Mouse (Mus musculus) limb, embryonic 11.5 days (tissue): ENCODE data around the gene Fiz1. TPM values are rescaled to one million over a fixed set of nuclear protein-coding genes. Genes with fewer than 3 reads are reported as not detected.
"Not testable (repeated sequence)": the region's sequence is repeated elsewhere in the genome, so short reads cannot be mapped to it uniquely, and the experiment has no call there.

Experiments
- ATAC-seq: fragments of 200-750 bp; cut with Nextera tagmentation; 2 replicates; pipeline ENCODE4 v1.8.0; 2017; ENCODE audit warnings: low read depth; ENCODE audit not compliant: insufficient number of reproducible peaks, low FRiP score, low TSS enrichment
- DNase-seq: peaks from one replicate; pipeline ENCODE4 v3.0.0-alpha.2; 2015; ENCODE audit warnings: low spot score
- H3K27ac ChIP-seq: fragments of 300-500 bp; sonication (generic); replicated peaks from 2 replicates; pipeline ENCODE4 v1.5.1; 2014; ENCODE audit warnings: low read depth, mild to moderate bottlenecking, low read length
- H3K27me3 ChIP-seq: fragments of 300-500 bp; sonication (generic); 2 replicates; pipeline ENCODE4 v1.6.1; 2014; ENCODE audit warnings: mild to moderate bottlenecking, low read length, mixed read lengths; ENCODE audit not compliant: control insufficient read depth, insufficient read depth
- H3K36me3 ChIP-seq: fragments of 300-500 bp; sonication (generic); 2 replicates; pipeline ENCODE4 v1.6.1; 2014; ENCODE audit warnings: mild to moderate bottlenecking, low read length, moderate library complexity, mixed read lengths; ENCODE audit not compliant: control insufficient read depth, insufficient read depth
- H3K4me1 ChIP-seq: fragments of 300-500 bp; sonication (generic); 2 replicates; pipeline ENCODE4 v1.6.1; 2014; ENCODE audit warnings: low read length, mixed read lengths; ENCODE audit not compliant: control insufficient read depth, insufficient read depth
- H3K4me2 ChIP-seq: fragments of 300-500 bp; sonication (generic); 2 replicates; pipeline ENCODE4 v1.6.1; 2014; ENCODE audit warnings: low read depth, mild to moderate bottlenecking, moderate library complexity; ENCODE audit not compliant: severe bottlenecking
- H3K4me3 ChIP-seq: fragments of 300-500 bp; sonication (generic); 2 replicates; pipeline ENCODE4 v1.5.1; 2014; ENCODE audit warnings: low read depth, low read length
- H3K9ac ChIP-seq: fragments of 300-500 bp; sonication (generic); 2 replicates; pipeline ENCODE4 v1.6.1; 2014; ENCODE audit warnings: mild to moderate bottlenecking, low read length
- H3K9me3 ChIP-seq: fragments of 300-500 bp; sonication (generic); 2 replicates; pipeline ENCODE4 v1.6.1; 2016; ENCODE audit warnings: low read length; ENCODE audit not compliant: control insufficient read depth
- WGBS: fragments of 180-500 bp; shearing (Covaris S2); extraction: QIAGEN DNeasy Blood & Tissue Kit; methylation state at CpG from one replicate; pipeline ENCODE4 v1.1.7; 2014; 5-methylcytosine and 5-hydroxymethylcytosine counted together
- polyA plus RNA-seq: library from polyadenylated mRNA; unstranded; fragments of >200 nt; fragmentation: Nextera tagmentation; extraction: Ambion mirVana; gene quantifications from 2 replicates; pipeline ENCODE4 v1.2.1, GENCODE M21; 2014

Fiz1 gene
- polyA plus RNA-seq, 1 experiment from 2014 or later: 52.6 TPM

DNA sequence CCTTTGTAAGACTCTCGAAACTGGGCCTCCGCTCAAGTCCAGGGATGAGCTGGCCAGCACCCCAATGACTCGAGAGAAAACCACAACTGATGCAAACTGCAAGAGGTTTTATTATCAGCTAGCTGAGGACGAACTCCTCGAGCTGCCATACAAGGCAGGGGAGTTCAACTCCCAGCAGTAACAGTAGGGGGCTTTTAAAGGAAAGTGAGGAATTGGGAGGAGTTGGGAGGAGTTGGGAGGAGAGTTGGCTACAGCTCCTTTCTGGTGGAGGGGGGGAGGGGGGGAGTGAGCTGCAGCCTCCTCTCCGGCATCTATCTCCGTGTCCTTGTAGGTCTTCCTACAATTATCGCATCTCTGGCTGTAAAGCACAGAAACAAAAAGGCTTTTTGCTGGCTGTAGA is 11.6 kb downstream of the Fiz1 start:
- H3K9ac ChIP-seq, H3K27me3 ChIP-seq, ATAC-seq: not testable (repeated sequence)

DNA sequence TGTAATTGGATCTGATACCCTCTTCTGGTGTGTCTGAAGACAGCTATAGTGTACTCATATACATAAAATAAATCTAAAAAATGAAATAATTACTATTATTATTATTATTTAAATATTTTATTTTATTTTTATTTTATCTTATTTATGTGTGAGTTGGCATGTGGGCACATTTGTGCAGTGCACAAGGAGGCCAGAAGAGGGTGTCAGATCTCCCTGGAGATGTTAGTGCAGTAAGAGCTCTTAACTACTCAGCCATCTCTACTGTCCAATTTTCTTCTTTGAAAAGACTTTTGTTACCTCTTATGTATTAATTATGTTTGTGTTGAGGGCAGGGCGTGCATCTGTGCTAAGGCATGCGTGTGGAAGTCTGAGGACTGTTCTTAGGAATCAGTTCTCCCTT is 14.6 kb downstream of the Fiz1 start:
- DNase-seq (no peak), ATAC-seq (no peak)
- Histone ChIP-seq H3K27ac (no peak overlapping the region), H3K4me1 (peaks cover 10% of the 10 kb centered on the region), H3K9me3 (no peaks in the 10 kb centered on the region), H3K4me3 (no peak overlapping the region), H3K4me2 (no peak overlapping the region), H3K27me3 (peaks cover under 1% of the 10 kb centered on the region), H3K9ac (no peak overlapping the region), H3K36me3 (no peaks in the 10 kb centered on the region)
- WGBS: 74% methylated on average over 2 of the region's 2 CpGs

More for the DNA sequence above, 11.6 kb downstream of the Fiz1 start:
- not testable (repeated sequence) for H3K4me3 ChIP-seq, H3K36me3 ChIP-seq, H3K4me2 ChIP-seq, H3K27ac ChIP-seq, H3K4me1 ChIP-seq, H3K9me3 ChIP-seq, DNase-seq
- WGBS: 70% methylated on average over 8 of the region's 8 CpGs

- peaks cover 4% of the 10 kb centered on the region; the same call in 1 of the 2 replicates for H3K9me3 ChIP-seq
- 80% methylated on average over 6 of the region's 8 CpGs for WGBS
- ATAC-seq (no peak), DNase-seq (no peak)
- H3K4me3 ChIP-seq: no peak overlapping the region
- H3K27me3 ChIP-seq: peaks cover 22% of the 10 kb centered on the region
- peaks cover 2% of the 10 kb centered on the region for H3K36me3 ChIP-seq
- peak overlapping the region; percentile 82 for H3K4me2 ChIP-seq
- no peak overlapping the region for H3K27ac ChIP-seq
- H3K9ac ChIP-seq: no peak overlapping the region
- peaks cover 10% of the 10 kb centered on the region for H3K4me1 ChIP-seq
Measured at GRCm38 (mm10) chr7:4996934-4997333, 17.6 kb downstream of the Fiz1 start.

GRCm38 (mm10) chr7:4996003-4996895 is 18.2 kb downstream of the Fiz1 start, which contains the start of gene Zfp579:
TSS of gene Zfp579 (minus strand) at chr7:4996158.
- H3K4me1 ChIP-seq: peaks cover 10% of the 10 kb centered on the region
- H3K4me2 ChIP-seq: peak within 1 kb of the TSS; percentile 82
- H3K27me3 ChIP-seq: peaks cover 22% of the 10 kb centered on the region
- peaks cover 4% of the 10 kb centered on the region; the same call in 1 of the 2 replicates for H3K9me3 ChIP-seq
- WGBS: 9% methylated on average over 14 of the region's 26 CpGs
- peak within 1 kb of the TSS; percentile 84 for H3K9ac ChIP-seq
- peak; percentile 93 for DNase-seq
- ATAC-seq: peak; percentile 85
- H3K4me3 ChIP-seq: peak within 1 kb of the TSS; percentile 76
- 0 out of 2 replicates have a peak within 1 kb of the TSS, but pooled peaks have one; percentile 21 for H3K27ac ChIP-seq
- H3K36me3 ChIP-seq: peaks cover 2% of the 10 kb centered on the region

DNA sequence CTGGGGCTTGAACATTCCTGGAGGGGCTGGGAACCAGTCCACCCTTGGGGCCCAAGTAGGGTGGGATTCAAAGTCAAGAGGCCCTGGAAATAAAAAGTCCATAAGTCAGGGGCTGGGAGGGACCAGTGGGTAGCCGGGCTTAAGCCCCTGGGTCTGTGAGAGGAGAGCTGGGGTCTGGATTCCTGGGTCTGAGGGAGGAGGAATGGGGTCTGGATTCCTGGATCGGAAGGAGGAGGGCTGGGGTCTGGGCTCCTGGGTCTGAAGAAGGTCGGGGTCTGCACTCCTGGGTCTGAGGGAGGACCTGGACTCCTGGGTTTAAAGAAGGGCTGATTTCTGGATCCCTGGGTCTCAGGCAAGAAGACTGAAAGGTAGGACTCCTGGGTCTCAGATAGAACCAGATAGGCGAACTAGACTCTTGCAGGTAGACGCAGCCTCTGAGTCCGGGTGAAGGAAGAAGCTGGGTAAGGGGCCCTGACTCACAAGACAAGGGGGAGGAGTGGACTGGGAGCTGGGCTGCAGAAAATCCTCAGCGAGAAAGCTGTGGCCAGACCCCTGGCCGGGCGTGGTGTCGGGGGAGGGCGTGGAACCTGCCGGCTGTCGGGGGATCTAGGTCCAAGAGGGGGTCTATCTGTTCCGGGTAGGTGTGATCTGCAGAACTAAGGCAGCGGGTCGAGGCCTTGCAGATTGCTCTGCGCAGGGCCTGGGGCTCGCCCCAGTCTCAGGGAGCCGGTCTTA is 19.1 kb downstream of the Fiz1 start:
- H3K9ac ChIP-seq: peak overlapping the region; percentile 84
- peaks cover 22% of the 10 kb centered on the region for H3K27me3 ChIP-seq
- WGBS: 8% methylated on average over 17 of the region's 19 CpGs
- peak; percentile 17; the same call in 1 of the 2 replicates for ATAC-seq
- peaks cover 10% of the 10 kb centered on the region for H3K4me1 ChIP-seq
- peaks cover 4% of the 10 kb centered on the region; the same call in 1 of the 2 replicates for H3K9me3 ChIP-seq
- H3K4me3 ChIP-seq: peak overlapping the region; percentile 76
- H3K27ac ChIP-seq: no peak overlapping the region
- DNase-seq: no peak
- H3K4me2 ChIP-seq: peak overlapping the region; percentile 82
- H3K36me3 ChIP-seq: peaks cover 2% of the 10 kb centered on the region

- H3K27me3 ChIP-seq: peaks cover 22% of the 10 kb centered on the region
- ATAC-seq (no peak), DNase-seq (no peak)
- 46% methylated on average over 59 of the region's 59 CpGs for WGBS
- H3K4me3 ChIP-seq: peak overlapping the region; percentile 12; the same call in 1 of the 2 replicates
- peaks cover 4% of the 10 kb centered on the region; the same call in 1 of the 2 replicates for H3K9me3 ChIP-seq
- peak overlapping the region; percentile 35; the same call in 1 of the 2 replicates for H3K9ac ChIP-seq
- no peak overlapping the region for H3K27ac ChIP-seq
- H3K36me3 ChIP-seq: peaks cover 2% of the 10 kb centered on the region
- peak overlapping the region; percentile 15; the same call in 1 of the 2 replicates for H3K4me2 ChIP-seq
- H3K4me1 ChIP-seq: peaks cover 10% of the 10 kb centered on the region
Measured at GRCm38 (mm10) chr7:4993999-4994788, 20.3 kb downstream of the Fiz1 start.

- WGBS: 20% methylated on average over 55 of the region's 55 CpGs
- peaks cover 10% of the 10 kb centered on the region for H3K4me1 ChIP-seq
Measured at GRCm38 (mm10) chr7:4993347-4993998, 21.0 kb downstream of the Fiz1 start.

More at GRCm38 (mm10) chr7:4993347-4993998, 21.0 kb downstream of the Fiz1 start:
- no peak overlapping the region for H3K27ac ChIP-seq
- H3K4me2 ChIP-seq: no peak overlapping the region
- H3K9ac ChIP-seq: peak overlapping the region; percentile 35; the same call in 1 of the 2 replicates
- peaks cover 4% of the 10 kb centered on the region; the same call in 1 of the 2 replicates for H3K9me3 ChIP-seq
- ATAC-seq (no peak), DNase-seq (no peak)
- peaks cover 2% of the 10 kb centered on the region for H3K36me3 ChIP-seq
- peaks cover 22% of the 10 kb centered on the region for H3K27me3 ChIP-seq
- H3K4me3 ChIP-seq: peak overlapping the region; percentile 12; the same call in 1 of the 2 replicates
